Mouse (Mus musculus) limb, embryonic 14.5 days (tissue): ENCODE data around the gene Asb18. TPM values are rescaled to one million over a fixed set of nuclear protein-coding genes. Genes with fewer than 3 reads are reported as not detected.

Experiments used
- ATAC-seq: fragments of 200-750 bp; cut with Nextera tagmentation; 2 replicates; pipeline ENCODE4 v1.8.0; 2017; ENCODE audit warnings: low read depth, moderate number of reproducible peaks, moderate TSS enrichment; ENCODE audit not compliant: low FRiP score
- DNase-seq: peaks from one replicate; pipeline ENCODE4 v3.0.0-alpha.2; 2015; ENCODE audit warnings: low spot score
- H3K27ac ChIP-seq: fragments of 300-500 bp; sonication (generic); replicated peaks from 2 replicates; pipeline ENCODE4 v1.5.1; 2014; ENCODE audit warnings: low read depth, mild to moderate bottlenecking, low read length, moderate library complexity, mixed read lengths
- H3K27me3 ChIP-seq: fragments of 300-500 bp; sonication (generic); 2 replicates; pipeline ENCODE4 v1.6.1; 2014; ENCODE audit warnings: low read length, mixed read lengths; ENCODE audit not compliant: control insufficient read depth, insufficient read depth
- H3K36me3 ChIP-seq: fragments of 300-500 bp; sonication (generic); 2 replicates; pipeline ENCODE4 v1.6.1; 2014; ENCODE audit warnings: mild to moderate bottlenecking, low read length, moderate library complexity, mixed read lengths; ENCODE audit not compliant: control insufficient read depth, insufficient read depth
- H3K4me1 ChIP-seq: fragments of 300-500 bp; sonication (generic); 2 replicates; pipeline ENCODE4 v1.6.1; 2014; ENCODE audit warnings: antibody characterized with exemption, low read length, mixed read lengths; ENCODE audit not compliant: control insufficient read depth, insufficient read depth
- H3K4me2 ChIP-seq: fragments of 300-500 bp; sonication (generic); replicated peaks from 2 replicates; pipeline ENCODE4 v1.6.1; 2014; ENCODE audit warnings: low read depth, mild to moderate bottlenecking, low read length, moderate library complexity; ENCODE audit not compliant: severe bottlenecking
- H3K4me3 ChIP-seq: fragments of 300-500 bp; sonication (generic); replicated peaks from 2 replicates; pipeline ENCODE4 v1.5.1; 2014; ENCODE audit warnings: low read length
- H3K9ac ChIP-seq: fragments of 300-500 bp; sonication (generic); 2 replicates; pipeline ENCODE4 v1.6.1; 2014; ENCODE audit warnings: mild to moderate bottlenecking, low read depth, low read length, moderate library complexity; ENCODE audit not compliant: severe bottlenecking
- H3K9me3 ChIP-seq: fragments of 300-500 bp; sonication (generic); 2 replicates; pipeline ENCODE4 v1.6.1; 2016; ENCODE audit warnings: low read length; ENCODE audit not compliant: control insufficient read depth
- POLR2A ChIP-seq: fragments of 200-500 bp; IDR thresholded peaks from 2 replicates; pipeline ENCODE4 v1.8.0; 2012; ENCODE audit warnings: inconsistent platforms, mild to moderate bottlenecking, moderate library complexity, borderline replicate concordance; ENCODE audit not compliant: insufficient read depth, insufficient read length; ENCODE audit errors: extremely low read depth
- WGBS: fragments of 180-500 bp; shearing (Covaris S2); extraction: QIAGEN DNeasy Blood & Tissue Kit; methylation state at CpG from one replicate; pipeline ENCODE4 v1.1.7; 2014; 5-methylcytosine and 5-hydroxymethylcytosine counted together
- polyA plus RNA-seq, 2 experiments: library from polyadenylated mRNA; depleted of rRNA in 1 of 2; stranded (reverse) in 1 of 2; unstranded in 1 of 2; fragments of >200 nt; fragmentation: Nextera tagmentation in 1 of 2; extraction: Ambion mirVana in 1 of 2; gene quantifications; 2 replicates each; pipeline versions ENCODE4 v1.2.1 to v1.2.3; 2012 to 2014

Asb18 gene
- polyA plus RNA-seq, 2 experiments = 0.06 to 0.38 TPM

DNA sequence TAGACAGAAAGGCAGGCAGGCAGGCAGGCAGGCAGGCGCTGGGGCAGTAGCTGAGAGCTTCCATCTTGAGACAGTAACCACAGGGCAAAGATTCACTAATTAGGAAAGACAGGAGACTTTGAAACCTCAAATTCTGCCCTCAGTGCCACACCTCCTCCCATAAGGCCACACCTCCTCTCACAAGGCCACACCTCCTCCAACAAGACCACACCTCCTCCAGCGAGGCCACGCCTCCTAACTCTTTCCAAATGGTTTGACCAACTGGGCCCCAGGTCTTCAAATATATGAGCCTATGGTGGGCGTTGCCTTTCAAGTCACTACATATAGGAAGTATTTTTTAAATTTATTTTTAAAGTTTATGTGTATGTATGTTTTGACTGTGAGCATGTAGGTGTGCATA is 113.1 kb downstream of the Asb18 start:
- no peak overlapping the region for H3K4me3 ChIP-seq
- H3K27ac ChIP-seq = no peak overlapping the region
- no peak overlapping the region for H3K9ac ChIP-seq
- DNase-seq = no peak
- no peaks in the 10 kb centered on the region for H3K27me3 ChIP-seq
- no peak for ATAC-seq
- no peaks in the 10 kb centered on the region for H3K36me3 ChIP-seq
- TF ChIP-seq POLR2A = no peak
- H3K4me2 ChIP-seq = no peak overlapping the region
- WGBS = 91% methylated on average over 4 of the region's 4 CpGs
- H3K4me1 ChIP-seq = no peaks in the 10 kb centered on the region
- no peaks in the 10 kb centered on the region for H3K9me3 ChIP-seq

Other genes with a start within 250 kb of the Asb18 start
- gene Gbx2, start 83.5 kb downstream of the Asb18 start, polyA plus RNA-seq (2012; rRNA removed) = 0.21 and 0.24 TPM in 2 replicates
- gene Gbx2, start 83.5 kb downstream of the Asb18 start, polyA plus RNA-seq (2014; fragmentation: Nextera tagmentation; extraction: Ambion mirVana) = 0.17 and 0.33 TPM in 2 replicates
- gene Iqca, start 138.7 kb upstream of the Asb18 start, polyA plus RNA-seq (2012; rRNA removed) = 0.10 and 0.14 TPM in 2 replicates
- 0.23 and 0.54 TPM in 2 replicates for gene Iqca, start 138.7 kb upstream of the Asb18 start, polyA plus RNA-seq (2014; fragmentation: Nextera tagmentation; extraction: Ambion mirVana)
- gene Ackr3, start 189.3 kb upstream of the Asb18 start, polyA plus RNA-seq (2012; rRNA removed) = 93.8 and 129 TPM in 2 replicates
- 49.7 and 54.9 TPM in 2 replicates for gene Ackr3, start 189.3 kb upstream of the Asb18 start, polyA plus RNA-seq (2014; fragmentation: Nextera tagmentation; extraction: Ambion mirVana)